Mouse (Mus musculus): ENCODE results near the gene Adk. TPM values are rescaled to one million over a fixed set of nuclear protein-coding genes. Genes with fewer than 3 reads are reported as not detected.

Gene Adk
- polyA plus RNA-seq, 1 experiment = 21.0 TPM

DNA sequence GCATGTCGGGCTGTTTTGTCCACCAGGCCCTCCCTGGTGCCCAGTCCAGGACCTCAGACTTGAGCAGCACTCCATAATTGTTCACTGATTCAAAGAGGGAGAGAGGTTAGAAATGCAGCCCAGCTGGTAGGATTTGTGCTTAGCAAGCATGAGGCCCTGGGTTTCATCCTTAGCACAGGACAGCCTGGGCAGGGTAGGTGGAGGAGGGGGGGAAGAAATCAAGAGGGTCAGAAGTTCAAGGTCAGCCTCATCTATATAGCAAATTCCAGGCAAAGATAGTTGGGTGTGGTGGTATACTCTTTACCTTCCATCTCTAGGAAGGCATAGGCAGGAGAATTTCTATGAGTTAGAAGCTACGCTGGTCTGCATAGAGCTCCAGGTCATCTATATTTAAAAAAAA is 419.6 kb downstream of the Adk start:
- TF ChIP-seq GATA1 (IDR thresholded peaks at IDR 0.05; ENCODE audit: low read length) = no peak

DNA sequence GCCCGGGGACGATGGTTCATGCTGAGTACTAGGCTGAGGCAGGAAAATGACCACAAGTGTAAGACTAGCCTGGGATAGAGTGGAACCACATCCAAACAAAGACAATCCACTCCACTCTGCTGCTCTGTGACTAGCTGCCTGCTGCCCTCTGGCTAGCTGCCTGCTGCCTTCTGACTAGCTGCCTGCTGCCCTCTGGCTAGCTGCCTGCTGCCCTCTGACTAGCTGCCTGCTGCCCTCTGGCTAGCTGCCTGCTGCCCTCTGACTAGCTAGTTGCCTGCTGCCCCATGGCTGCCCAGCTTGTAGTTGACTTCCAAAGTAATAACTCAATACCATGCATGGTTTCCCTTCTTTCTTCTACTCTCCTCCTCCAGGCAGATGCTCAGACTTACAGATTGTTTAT is 424.8 kb downstream of the Adk start:
- no peak for TF ChIP-seq GATA1 (IDR thresholded peaks at IDR 0.05; ENCODE audit: low read length)

DNA sequence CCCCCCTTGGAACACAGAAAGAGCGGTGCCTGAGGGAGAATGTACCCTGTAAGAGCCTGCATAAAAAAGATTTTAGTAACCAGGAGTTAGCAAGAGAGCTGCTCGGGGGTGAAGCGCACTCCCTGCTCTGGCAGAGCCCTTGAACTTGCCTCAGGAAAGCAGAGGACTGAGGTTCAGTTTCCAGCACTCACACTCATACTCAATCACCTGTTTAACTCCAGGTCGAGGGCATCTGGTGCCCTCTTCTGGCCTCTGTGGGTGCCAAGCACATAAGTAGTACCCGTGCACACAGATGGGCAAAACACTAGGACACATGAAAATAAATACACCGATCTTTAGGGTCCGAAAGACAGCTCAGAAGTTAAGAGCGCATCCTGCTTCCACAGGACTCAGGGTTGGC is 427.2 kb downstream of the Adk start:
- no peak for TF ChIP-seq GATA1 (IDR thresholded peaks at IDR 0.05; ENCODE audit: low read length)

DNA sequence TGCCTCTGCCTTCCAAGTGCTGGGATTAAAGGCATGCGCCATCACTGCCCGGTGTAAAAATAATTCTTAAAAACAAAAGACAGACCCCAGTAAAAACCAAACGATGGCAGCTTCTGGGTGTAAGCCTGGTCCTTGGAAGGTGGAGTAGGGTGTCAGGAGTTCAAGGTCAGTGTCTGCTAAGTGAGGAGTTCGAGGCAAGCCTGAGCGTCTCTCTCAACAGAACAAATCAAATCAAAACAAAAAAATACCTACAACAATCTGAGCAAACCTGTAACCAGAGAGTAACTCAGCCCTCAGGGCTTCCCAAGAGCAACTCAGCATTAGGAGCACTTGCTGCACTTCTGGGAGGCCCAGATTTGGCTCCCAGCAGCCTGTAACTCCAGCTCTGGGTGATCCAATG is 427.8 kb downstream of the Adk start:
- no peak for TF ChIP-seq GATA1 (IDR thresholded peaks at IDR 0.05; ENCODE audit: low read length)

DNA sequence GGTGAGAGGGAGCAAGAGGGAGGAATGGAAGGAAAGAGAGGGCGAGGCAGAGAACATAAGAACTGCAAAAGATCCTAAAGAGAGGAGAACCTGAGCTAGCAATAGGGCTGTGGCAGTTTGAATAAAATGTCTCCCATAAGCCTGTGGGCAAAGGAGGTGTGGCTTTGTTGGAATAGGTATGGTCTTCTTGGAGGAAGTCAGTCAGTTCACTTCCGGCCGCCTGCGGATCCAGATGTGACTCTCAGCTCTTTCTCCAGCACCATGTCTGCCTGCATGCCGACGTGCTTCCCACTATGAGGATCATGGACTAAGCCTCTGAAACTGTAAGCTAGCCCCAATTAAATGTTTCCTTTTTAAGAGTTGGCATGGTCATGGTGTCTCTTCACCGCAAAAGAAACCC is 428.9 kb downstream of the Adk start, which contains the start of gene Kat6b:
TSS of gene Kat6b (plus strand) at position 204 of the 400 bp plus-strand sequence.
- no peak for TF ChIP-seq GATA1 (IDR thresholded peaks at IDR 0.05; ENCODE audit: low read length)

DNA sequence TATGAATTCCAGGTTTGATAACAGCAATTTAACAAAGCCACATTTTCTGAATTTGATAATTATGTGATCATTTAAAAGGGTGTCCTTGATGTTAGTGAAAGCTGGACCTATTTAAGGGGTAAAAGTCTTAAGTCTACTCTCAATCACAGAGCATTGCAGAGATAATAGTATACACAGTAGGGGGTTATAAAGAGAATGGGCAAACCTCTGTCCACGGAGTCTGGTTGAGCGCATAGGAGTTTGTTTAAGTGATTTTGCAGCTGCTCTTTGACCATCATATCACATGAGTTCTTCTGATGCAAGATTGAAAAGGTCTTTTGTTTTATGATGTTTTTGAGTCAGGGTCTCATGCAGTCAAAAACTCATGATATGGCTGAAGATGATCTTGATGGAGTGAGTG is 431.8 kb downstream of the Adk start:
- TF ChIP-seq GATA1 (IDR thresholded peaks at IDR 0.05; ENCODE audit: low read length) = no peak

DNA sequence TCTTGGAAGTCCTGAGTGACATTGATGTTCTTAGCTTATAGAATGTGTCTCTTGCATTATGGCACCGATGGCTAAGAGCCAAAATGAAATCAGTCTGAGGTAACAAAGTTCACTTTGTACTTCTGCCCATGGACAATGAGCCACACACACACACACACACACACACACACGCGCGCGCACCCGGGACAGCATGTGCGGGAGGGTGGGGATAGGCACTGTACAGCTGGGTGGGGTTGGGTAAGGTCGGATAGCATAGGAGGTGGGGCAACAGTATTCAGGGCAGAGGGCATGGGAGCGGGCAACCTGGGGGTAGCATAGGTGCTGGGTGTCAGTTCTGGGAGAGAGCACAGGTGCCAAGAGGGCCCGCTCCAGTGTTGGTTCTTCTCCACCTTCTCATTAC is 432.3 kb downstream of the Adk start:
- no peak for TF ChIP-seq GATA1 (IDR thresholded peaks at IDR 0.05; ENCODE audit: low read length)

DNA sequence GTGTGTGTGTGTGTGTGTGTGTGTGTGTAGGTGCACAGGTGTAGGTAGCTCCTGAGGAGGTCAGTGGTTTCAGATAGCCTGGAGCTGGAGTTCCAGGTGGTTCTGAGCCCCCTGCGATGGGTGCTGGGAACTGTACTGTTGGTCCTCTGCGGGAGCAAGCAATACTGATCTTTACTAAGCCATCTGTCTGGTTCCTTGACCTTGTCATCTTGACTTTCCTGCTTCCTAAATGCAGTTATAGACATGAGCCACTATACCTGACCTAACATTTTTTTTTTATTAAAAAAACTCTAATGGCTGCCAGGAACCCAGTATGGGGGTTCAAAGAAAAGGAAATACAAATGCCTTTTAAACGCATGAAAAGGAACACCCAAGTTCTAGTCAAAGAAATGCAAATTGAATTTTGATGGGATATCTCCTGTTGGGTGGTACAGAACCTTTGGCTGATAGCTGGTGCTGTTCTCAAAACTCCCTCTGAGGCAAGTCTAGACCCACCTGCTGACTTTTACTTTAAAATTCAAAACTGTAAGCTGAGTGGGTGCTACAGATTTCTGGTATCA is 433.7 kb downstream of the Adk start:
- TF ChIP-seq GATA1 (IDR thresholded peaks at IDR 0.05; ENCODE audit: low read length) = no peak

DNA sequence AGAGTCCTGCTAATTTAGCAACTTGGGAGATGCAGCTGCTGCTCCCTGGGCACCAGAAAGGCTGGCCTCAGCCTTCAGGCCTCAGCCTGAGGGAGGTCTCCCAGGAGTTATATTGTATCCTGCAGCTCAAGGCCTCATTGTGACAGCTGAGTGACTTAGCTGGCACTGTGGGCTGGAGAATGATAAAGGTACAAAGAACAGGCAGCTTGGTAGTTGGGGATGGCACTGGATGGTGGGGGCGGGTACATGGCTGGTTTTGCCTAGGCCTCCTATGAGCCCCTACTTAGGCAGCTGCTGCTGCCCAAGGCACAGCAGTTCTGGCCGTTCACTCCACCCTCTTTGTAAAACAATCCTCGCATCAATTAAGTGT is 436.7 kb downstream of the Adk start:
- TF ChIP-seq GATA1 (IDR thresholded peaks at IDR 0.05; ENCODE audit: low read length) = no peak

DNA sequence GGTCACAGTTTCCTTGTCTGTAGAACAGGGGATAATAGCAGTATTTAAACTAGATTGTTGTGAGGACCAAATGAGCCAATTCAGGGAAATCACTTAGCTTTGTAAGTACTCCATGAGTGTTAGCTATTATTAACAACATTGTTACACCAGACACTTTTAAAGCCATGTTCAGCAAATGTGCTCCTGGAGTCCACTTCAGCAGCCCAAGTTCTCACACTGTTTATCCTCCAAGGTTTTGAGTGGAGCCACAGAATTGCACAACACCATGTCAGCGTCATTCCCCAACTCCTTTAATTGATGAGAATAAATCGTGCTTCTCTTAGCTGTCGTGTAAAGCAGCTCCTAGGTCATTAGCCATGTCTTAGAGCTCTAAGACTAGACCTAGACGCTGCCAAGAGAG is 437.8 kb downstream of the Adk start:
- no peak for TF ChIP-seq GATA1 (IDR thresholded peaks at IDR 0.05; ENCODE audit: low read length)

Other genes starting within 250 kb of the Adk start
- gene Plau, start 215.9 kb upstream of the Adk start, polyA plus RNA-seq (2012) = not detected in 2 replicates
- gene Vcl, start 123.2 kb upstream of the Adk start, polyA plus RNA-seq (2012) = 14.2 and 49.7 TPM in 2 replicates
- gene Ap3m1, start 66 bp upstream of the Adk start, polyA plus RNA-seq (2012) = 6.0 and 8.3 TPM in 2 replicates

All from G1E-ER4 (cell line).